Mouse (Mus musculus) heart, postnatal 25 days (tissue): ENCODE measurements around the gene P2rx5. TPM values are rescaled to one million over a fixed set of nuclear protein-coding genes. Genes with fewer than 3 reads are reported as not detected.

Experiments
- DNase-seq: peaks from one replicate; pipeline ENCODE4 v3.0.0; 2022; ENCODE audit warnings: low spot score
- intact Hi-C: fragments of 180-260 bp; cut with DNase I; formaldehyde crosslinking; loops from one replicate; pipeline ENCODE4 v1.15.1; 2025
- total RNA-seq, 2 experiments: library from RNA; stranded (reverse); gene quantifications; 2 replicates each; pipeline ENCODE4 v1.2.3; 2021

The P2rx5 gene
- total RNA-seq, 2 experiments from 2014 or later, result 13.0 to 13.3 TPM

DNA sequence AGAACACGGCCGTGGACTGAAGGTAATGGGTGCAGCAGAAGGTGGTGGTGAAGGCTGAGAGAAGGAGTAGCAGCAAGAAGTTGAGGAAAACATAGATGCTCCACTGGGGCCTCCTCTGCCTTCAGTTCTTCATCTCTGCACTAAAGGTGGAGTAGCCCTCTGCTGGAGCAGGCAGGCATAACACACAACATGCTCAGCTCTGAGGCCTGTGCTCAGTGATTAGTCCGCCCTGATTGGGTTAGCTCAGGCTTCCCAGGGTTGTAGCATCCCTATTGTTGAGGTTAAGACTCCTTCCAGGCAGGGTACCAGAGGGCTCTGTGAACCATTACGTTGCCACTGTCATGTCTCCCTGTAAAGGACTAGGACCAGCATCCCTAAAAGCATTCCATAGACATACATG, 9.0 kb downstream of the P2rx5 start:
- no peak for DNase-seq
- intact Hi-C loops, result no loop called here

DNA sequence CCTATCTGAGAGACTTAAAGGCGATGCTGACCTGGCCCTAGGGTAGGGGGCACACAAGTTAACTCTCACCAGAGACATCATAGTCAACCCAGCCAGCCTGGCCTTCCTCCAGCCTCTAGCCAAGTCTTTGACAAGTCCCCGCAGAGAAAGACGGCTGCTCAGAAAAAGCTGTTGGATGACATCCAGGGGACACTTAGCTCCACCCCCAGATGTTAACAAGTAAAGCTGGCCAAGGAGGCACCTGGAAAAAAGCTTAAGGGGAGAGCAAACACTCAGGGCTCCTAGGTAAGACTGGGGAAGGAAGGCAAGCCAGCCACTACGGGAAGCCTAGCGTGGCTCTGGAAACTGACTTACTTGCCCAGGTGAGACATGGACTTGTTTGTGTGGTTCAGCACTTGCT, 12.0 kb downstream of the P2rx5 start:
- peak; percentile 40 for DNase-seq
- intact Hi-C loops, result loop anchor here (5.0 kb wide), 1 partner anchor 35 kb away; the partner anchor contains the start of gene Haspin

DNA sequence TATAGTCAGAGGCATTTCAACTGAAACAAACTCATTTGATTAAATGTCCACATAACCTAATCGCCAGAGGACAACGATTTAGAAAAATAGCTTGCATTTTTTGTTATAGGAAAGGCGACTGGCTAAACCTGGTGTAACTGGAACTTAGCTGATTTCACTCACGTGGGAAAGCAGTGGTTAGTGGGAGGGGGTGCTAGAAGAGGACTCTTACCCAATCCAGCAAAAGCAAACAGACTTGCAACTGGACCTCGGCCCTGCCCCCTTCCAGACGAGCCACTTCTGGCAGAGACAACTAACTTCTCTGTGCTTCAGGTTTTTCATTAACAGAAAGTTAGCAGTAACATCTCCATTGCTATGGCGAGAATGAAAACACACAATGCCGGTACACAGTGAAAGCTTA, 15.4 kb downstream of the P2rx5 start:
- no peak for DNase-seq
- intact Hi-C loops, result no loop called here

DNA sequence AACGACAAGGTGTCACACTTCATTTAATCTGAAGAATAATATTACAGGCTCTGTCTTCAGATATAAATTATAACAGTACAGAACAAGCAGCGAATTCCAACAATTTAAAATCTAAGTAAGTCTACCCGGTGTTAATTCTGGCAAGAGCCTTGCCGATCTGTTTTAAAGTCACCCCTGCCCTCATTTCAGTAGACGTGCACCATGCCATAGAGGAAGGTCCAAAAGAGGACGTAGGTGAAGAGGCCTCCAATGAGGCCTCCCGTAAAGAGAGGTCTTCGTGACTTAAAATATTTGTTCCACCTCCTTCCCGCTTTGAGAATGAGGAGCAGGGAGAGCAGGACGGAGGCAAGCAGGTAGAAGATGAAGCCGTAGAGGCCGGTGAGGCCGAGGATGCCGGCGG, 16.0 kb downstream of the P2rx5 start:
- intact Hi-C loops, result no loop called here

DNA sequence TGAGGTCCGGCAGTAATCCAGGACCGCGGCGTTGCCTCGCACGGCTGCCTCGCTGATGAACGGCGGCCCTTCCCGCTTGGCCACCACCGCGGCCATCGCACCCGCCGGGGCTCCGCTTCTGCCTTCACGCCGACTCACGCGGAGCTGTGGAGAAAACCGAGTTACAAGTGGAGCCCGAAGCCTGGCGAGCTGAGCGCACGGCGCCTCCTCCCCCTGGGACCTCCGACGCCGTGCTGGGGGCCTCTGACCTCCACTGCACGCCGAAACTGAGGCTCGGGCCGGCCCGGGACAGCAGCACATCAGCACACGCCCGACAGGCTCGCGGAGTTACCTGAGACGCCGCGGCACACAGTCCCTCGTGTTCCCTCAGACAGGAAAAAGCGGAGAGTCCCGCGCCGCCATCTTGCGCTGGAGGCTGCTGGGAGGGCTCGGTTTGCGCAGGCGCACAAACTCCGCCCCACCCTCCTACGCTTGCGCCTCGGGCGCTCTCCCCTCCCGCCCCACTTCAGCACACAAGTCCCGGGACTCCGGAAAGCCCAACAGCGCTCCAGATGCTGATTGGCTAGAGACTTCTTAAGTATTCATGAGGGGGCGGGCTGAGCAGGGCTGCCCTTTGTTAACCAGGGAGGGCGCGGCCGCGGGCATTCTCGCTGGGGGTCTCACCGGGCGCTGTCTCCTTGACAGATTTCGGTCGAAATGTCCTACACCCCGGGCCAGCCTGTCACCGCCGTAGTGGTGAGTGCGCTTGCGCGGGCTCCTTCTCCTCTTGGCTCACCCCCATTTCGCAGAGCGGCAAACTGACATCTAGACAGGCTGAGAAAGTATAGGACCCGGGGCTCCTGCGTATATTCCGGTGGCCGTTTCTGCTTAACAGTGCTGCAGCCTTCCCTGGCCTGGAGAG, 16.6 kb downstream of the P2rx5 start, which contains the start of the genes Emc6 and Tax1bp3:
Gene Emc6 (minus strand): TSS at position 430 of the 901 bp plus-strand sequence.
Gene Tax1bp3 (plus strand): TSS at position 476 of the 901 bp plus-strand sequence.
- peak; percentile 94 for DNase-seq
- intact Hi-C loops, result no loop called here

More for the DNA sequence above, 16.0 kb downstream of the P2rx5 start:
- DNase-seq, result no peak

DNA sequence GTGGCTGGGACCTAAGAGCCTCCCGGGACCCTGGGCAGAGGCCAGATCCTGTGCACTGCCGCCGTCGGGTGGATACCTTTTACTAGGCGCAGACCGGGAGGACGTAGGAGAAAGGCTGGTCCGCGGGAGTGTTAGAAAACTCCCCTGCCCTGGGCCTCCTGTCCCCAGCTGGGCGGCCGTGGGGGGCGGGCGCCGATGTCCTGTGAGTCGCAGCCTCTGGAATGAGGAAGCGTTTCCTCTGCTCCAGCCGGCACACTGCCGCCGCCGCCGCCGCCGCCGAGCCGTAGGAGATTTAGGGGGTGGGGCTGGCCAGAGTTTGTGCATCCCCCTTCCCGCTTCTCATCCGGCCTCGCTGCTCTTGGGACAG, 17.3 kb downstream of the P2rx5 start:
- intact Hi-C loops, result no loop called here
- peak; percentile 77 for DNase-seq

DNA sequence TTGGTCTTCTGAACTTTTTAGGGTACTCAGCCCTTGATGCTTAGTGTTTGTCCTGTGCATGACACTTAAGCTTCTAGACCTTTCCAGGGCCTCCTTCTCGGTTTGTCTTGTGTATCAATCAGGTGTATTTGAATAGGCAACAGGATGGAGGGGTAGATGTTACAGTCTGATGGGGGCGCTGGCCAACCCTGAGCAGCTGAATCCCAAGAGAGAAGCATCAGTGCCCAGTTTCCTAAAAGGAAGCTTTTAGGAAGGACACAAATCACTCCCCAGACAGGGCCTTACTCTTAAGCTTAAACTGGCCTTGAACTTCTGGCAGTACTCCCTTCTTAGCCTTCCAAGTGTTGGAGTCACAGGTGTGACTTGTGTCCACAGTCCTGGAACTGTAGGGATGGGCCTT, 17.7 kb downstream of the P2rx5 start:
- DNase-seq, result no peak

DNA sequence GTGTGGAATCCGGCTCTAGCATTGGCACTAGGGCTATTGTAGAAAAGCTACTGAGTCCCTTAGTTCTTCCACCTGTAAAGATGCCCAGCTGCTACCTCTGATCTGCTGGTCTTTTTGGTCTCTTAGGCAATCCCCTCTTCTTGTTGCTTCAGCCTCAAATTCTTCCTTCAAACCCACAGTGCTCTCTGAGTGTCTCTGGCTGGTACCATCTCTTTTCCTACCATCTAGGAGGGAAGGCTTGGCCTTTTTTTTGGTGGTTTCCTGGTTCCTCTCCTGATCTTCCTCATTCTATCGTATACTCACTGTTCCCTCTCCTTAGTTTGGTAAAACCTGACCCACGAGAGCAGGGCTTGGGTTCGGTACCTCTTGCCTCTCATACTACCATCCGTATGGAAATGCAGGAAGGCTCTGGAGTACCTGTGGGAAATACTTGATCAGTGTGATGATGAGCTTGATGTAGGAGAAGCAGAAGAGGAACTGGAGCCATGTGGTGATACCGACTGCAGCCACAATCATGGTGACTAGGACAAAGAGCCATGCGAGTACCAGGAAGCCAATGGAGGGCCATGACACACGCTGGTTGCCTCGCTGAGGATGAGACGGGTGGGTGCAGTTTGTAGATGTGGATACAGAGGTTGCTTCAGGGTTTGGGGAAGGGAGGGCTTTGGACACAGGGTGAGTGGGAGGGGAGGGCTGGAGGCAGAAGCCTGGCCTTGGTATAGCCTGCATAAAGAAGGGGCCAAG, 25.8 kb downstream of the P2rx5 start:
- intact Hi-C loops, result no loop called here
- no peak for DNase-seq

More for the DNA sequence above, 17.7 kb downstream of the P2rx5 start:
- intact Hi-C loops, result loop anchor here (2.0 kb wide), 1 partner anchor 21 kb away; the partner anchor contains the start of genes Ctns and Shpk

DNA sequence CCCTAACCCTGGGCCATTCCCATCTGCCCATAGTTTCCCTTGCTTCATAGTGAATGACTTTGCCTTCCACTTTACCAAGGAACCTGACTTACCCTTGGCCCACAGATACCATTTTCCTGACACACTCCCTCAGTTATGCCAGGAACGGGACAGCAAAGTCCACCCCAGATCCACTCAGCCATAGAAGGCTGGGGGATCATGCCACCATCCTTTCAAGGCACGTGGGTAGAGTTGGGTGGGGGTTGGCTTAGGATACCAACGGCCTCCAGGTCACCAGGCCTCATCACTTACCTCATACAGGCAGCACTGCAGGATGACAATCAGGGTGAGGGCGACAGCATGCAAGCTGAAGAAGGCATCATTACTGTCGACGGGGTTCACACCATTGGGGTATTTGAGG, 27.0 kb downstream of the P2rx5 start:
- intact Hi-C loops, result no loop called here

DNA sequence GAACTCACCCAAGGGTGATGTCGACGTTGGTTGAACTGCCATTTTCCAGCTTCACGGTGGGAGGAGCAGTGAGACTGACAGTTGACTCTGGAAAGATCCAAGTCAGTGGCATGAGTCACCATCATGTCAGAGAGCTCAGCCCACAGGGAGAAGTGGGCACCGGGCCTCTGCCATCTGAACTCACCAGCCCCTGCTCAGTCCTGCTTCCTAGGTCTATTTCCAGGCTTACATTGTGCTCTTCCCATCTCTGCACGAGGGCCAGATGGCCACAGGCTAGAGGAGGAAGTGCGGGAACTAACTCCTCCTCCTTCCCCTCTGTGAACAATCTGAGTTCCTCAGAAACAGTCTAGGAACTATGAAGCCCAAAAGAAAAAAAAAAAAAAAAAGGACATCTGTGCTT, 32.8 kb downstream of the P2rx5 start:
- intact Hi-C loops, result no loop called here
- no peak for DNase-seq

More for the DNA sequence above, 27.0 kb downstream of the P2rx5 start:
- no peak for DNase-seq

DNA sequence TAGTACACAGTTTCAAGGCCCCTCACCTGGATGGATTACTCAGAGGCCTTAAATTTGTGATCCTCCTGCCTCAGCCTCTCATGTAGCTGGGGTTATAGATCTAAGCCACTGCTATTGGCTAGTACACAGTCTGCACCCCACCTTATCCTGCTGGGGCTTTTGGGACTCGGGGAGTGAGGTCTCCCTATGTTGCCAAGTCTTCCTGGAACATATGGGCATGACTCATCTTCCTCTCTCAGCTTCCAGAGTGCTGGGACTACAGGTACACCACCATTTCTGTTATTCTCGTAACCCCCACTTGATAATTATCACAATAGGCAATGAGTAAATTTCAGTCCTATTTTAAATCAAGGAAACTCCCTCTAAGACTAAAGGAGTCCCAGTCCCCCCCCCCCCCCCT, 34.2 kb downstream of the P2rx5 start:
- intact Hi-C loops, result no loop called here

DNA sequence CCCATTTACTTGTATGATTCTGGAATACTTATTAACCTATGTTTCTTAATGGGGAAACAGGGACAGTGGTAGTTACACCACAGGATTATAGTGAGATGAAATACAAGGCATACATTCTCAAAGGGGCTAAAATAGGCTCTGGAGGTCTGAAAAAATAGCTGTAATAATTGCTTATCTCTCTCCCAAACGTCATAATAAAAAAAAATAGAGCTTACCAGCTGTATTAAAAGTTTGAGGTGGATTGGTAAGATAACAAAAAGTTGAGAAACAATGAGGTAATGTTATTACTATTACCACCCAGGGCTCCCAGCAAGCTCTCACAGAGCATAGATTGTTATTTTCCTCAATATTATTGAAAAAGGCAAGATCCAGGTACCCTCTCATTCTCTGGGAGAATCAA, 38.0 kb downstream of the P2rx5 start:
- no peak for DNase-seq
- intact Hi-C loops, result loop anchor here (2.0 kb wide), 1 partner anchor 19 kb away; no protein-coding TSS in a partner anchor

More for the DNA sequence above, 34.2 kb downstream of the P2rx5 start:
- DNase-seq, result no peak

DNA sequence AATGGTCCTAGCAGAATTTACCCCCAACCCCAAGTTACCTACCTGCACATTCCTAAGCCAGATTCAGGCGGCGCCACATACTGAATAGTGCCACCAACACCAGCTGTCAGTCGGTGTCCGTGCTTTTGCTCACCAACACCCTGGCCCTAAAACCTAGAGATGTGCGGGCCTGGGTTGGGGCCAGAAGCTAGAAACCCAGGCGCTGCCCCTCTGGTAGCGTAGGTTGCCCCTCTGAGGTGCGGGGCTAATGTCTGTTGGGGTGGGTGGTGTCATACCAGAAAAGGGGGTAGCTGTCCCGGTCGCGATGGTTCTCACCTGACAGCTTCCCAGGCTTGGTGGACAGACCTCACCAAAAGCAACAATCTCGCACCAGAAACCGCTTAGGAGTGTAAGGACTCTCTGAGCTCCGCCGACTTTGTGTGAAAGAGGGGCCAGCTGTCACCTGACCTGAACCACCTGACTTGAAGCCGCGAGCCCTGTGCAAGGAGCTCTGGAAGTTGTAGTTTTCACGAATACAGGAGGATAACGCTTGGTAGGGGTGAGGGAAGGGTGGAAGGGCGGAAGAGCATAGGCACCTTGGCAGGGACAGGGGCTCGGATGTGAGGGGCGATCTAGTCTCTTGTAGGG, 38.5 kb downstream of the P2rx5 start, which contains the start of gene Ctns:
Gene Ctns (minus strand): TSS at position 440 of the 627 bp plus-strand sequence.
- intact Hi-C loops, result loop anchor here (2.0 kb wide), 1 partner anchor 20 kb away; no protein-coding TSS in a partner anchor
- peak; percentile 80 for DNase-seq

DNA sequence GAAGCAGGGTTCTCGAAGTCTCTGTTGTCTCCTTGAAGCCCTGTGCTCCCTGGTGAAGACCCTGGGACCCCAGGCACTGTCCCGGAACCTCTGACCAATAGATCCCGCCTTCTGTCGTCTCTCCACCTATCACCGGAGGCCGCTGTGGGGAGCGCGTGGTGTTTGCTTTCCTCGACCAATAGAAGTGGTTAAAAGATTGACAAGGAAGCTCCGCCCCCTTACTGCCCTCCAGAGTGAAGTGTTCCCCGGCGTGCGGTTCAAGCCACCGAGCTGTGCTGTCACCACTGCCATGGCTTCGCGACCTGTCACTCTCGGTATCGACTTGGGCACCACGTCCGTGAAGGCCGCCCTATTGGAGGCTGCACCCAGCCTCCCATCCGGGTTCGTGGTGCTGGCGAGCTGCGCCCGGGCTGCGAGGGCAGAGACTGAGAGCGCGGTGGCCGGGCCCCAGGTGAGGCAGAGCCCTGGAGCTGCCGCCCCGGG, 39.0 kb downstream of the P2rx5 start, which contains the start of gene Shpk:
Gene Shpk (plus strand): TSS at position 231 of the 483 bp plus-strand sequence.
- intact Hi-C loops, result loop anchor here (2.0 kb wide), 1 partner anchor 20 kb away; no protein-coding TSS in a partner anchor

DNA sequence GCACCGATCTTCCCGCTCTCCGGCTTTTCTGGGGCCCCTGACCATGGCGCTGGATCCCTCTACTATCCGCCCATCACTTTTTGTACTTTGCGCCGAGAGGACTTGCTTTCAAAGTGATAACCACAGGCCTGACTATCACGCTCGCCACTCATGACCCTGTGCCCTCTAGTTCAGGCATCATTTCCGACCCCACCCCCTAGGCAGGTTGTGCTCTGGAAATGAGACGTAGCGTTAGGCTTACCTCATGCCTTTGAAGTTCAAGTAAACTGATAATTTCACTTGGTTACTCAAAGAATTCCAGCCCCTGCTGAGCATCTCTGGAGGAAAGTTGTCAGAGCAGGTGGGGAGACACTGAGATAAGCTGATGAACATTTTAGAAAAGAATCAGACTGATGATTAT, 39.7 kb downstream of the P2rx5 start:
- no peak for DNase-seq
- intact Hi-C loops, result loop anchor here (2.0 kb wide), 2 partner anchors 21 to 61 kb away; partner anchors contain the start of gene Haspin

More for the DNA sequence above, 39.0 kb downstream of the P2rx5 start, which contains the start of gene Shpk:
- peak; percentile 91 for DNase-seq

DNA sequence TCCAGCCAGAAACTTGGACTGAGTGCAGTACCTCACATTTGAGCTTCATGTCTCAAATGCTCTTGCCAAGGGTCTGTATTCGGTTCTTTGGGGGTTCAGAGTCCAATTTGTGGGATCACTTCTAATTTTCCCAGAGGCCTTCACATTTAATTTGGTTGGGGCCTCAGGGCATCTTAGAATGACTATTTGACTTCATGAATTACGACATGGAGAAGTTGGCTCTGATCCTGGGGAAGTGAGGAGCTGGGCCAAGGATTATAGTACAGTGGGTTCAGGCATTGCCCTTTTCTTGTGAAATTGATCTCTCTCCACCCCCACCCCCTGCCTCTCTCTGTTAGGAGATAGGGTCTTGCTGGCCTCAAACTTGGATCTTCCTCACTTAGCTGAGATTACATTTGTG, 40.8 kb downstream of the P2rx5 start:
- no peak for DNase-seq
- intact Hi-C loops, result loop anchor here (2.0 kb wide), 1 partner anchor 62 kb away; the partner anchor contains the start of gene Haspin

DNA sequence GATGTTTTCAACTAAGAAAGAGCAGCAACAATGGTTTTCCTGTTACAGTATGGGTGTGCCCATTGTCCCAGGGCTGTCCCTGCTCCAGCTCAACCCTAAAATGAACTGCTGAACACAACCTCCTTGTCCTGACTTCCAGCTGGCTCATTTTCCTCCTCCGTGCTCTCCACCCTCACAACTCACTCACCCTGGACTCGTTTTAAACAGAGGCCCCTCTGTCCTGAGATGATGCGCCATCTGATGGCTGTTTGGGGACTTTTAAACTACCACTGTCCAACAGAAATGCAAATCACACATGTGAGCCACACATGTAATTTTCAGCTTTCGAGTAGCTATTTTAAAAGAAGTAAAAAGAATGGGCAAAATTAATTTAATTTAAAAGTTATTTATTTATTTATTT, 41.4 kb downstream of the P2rx5 start:
- intact Hi-C loops, result loop anchor here (2.0 kb wide), 1 partner anchor 63 kb away; the partner anchor contains the start of gene Haspin
- peak; percentile 24 for DNase-seq

DNA sequence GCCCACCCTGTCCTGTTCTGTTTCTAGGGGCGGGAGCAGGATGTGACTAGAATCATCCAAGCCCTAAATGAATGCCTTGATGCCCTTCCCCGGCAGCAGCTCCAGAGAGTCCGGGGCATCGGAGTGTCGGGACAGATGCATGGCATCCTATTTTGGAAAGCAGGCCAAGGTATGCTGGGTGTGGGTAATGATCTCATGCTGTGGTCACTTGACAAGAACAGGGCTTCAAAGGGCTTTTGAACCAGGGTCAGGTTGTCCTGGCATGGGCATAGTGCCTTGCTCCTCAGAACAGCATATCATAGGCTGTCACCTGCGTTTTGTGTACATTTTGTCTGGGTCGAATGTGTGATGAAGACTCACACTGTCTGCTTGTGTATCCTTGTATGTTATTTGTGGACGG, 43.7 kb downstream of the P2rx5 start:
- intact Hi-C loops, result no loop called here
- no peak for DNase-seq

DNA sequence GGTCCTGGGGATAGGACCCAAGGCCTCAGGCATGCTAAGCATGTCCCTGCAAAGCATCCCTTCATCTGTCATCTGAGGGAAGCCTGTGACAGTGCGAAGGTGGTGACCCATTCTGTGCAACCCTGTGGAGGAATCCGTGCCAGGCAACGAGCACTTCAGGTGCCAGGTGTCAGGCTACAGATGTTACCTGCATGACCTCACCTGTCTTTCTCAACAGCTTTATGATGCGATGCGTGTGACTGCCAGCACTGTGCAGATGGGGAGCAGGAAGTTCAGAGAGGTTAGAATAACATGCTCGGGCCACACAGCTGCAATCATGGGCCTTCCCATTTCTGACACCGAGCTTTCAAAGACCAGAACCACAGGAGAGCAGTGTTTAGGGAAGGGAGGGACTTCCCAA, 45.0 kb downstream of the P2rx5 start:
- intact Hi-C loops, result no loop called here
- no peak for DNase-seq
